In the genomic region with DNA sequence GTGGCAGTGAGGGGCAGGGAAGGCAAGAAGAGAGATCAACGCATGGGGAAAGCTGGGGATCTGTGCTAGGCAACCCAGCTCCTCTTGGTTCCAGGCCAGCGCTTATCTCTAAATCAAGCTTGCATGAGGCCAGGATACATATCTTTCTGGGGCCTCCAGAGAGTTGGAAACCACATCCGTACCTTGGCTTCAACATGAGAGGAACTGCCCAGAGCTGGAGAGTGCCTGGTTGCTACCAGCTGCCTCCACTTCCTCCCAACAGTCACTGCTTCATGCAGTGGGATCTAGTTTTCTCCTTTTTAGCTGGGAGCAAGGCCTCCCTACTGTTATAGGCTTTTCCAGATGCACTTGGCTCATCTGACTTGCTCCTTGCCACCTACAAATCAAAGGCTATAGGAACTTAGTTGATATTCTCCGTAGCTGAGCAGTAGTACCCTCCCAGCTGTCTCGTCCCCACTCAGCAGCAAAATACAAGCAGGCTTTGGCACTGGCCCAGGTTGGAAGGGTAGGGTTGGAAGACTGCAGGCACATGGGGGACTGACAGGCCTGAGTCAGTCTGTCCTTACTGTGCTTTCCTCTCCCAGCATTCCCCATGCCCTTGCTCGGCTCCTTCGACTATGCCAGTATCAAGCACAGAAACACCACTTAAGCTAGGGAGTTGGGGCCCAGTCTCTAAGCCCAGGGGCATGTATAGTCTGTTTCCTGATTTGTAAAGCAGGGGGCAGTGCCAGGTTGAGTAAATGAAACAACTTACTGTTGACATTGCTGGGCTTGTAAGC, we compare ENCODE assay signal across 9 mouse cellular contexts.
DNase-seq lines count a peak whose midpoint lies in the region; ATAC-seq and TF ChIP-seq lines count a peak whose summit lies in the region.
"Had no signal": no experiment of that assay in that cellular context is flagged by ENCODE, and none has a peak within 500 bp of the region (broad histone marks: within the 10 kb centered on the region; RNA-seq: fewer than 3 reads in every experiment).

No protein-coding gene starts in this region.

- no peak for TF ChIP-seq POLR2A in thymus, adult 2 months (IDR thresholded peaks at IDR 0.05; ENCODE audit: control insufficient read depth, extremely low read depth, insufficient read depth, low read length, poor library complexity)

- H3K27ac ChIP-seq in lung, embryonic 14.5 days (ENCODE audit: low read depth), result no peak overlapping the region
- H3K27ac ChIP-seq in liver, embryonic 13.5 days, result peak overlapping the region; percentile 50
- H3K27ac ChIP-seq in thymus, adult 2 months (ENCODE audit: control insufficient read depth, insufficient read depth, low read length), result peak overlapping the region; percentile 95
- H3K27ac ChIP-seq in midbrain, embryonic 16.5 days (ENCODE audit: low read length), result no peak overlapping the region
- H3K27ac ChIP-seq: midbrain, embryonic 12.5 days had no signal

- no peak for TF ChIP-seq CTCF in lung, embryonic 14.5 days (IDR thresholded peaks at IDR 0.05; ENCODE audit: low read depth)
- 0 out of 2 replicates have a peak, but pooled peaks have one; percentile 7 for TF ChIP-seq CTCF in thymus, adult 2 months (IDR thresholded peaks at IDR 0.05; ENCODE audit: borderline replicate concordance, control insufficient read depth, extremely low read depth, insufficient read depth, low read length, poor library complexity)

- no peaks in the 10 kb centered on the region for H3K9me3 ChIP-seq in lung, embryonic 14.5 days (ENCODE audit: low read depth, low read length)
- no peaks in the 10 kb centered on the region for H3K9me3 ChIP-seq in liver, embryonic 13.5 days (replicated peaks)
- no peaks in the 10 kb centered on the region for H3K9me3 ChIP-seq in midbrain, embryonic 16.5 days (replicated peaks; ENCODE audit: control insufficient read depth, low read length, poor library complexity, severe bottlenecking)
- H3K9me3 ChIP-seq: midbrain, embryonic 12.5 days had no signal

- peak; percentile 13 for DNase-seq in adrenal gland, postnatal 14 days
- no peak for DNase-seq in adrenal gland, postnatal 36 days
- peak; percentile 6 for DNase-seq in lung, embryonic 14.5 days
- no peak for DNase-seq in lung, adult 18-20 months
- DNase-seq in liver, embryonic 13.5 days, result no peak
- DNase-seq in thymus, adult 2 months, result peak; percentile 73
- DNase-seq in kidney, postnatal 25 days, result no peak

- H3K4me2 ChIP-seq in lung, embryonic 14.5 days, result no peak overlapping the region
- H3K4me2 ChIP-seq in liver, embryonic 13.5 days, result no peak overlapping the region
- H3K4me2 ChIP-seq in midbrain, embryonic 16.5 days (ENCODE audit: low read length), result no peak overlapping the region
- H3K4me2 ChIP-seq: midbrain, embryonic 12.5 days had no signal

- no peaks in the 10 kb centered on the region for H3K36me3 ChIP-seq in lung, embryonic 14.5 days (ENCODE audit: insufficient read depth)
- H3K36me3 ChIP-seq in liver, embryonic 13.5 days, result no peaks in the 10 kb centered on the region
- no peaks in the 10 kb centered on the region for H3K36me3 ChIP-seq in thymus, adult 2 months (ENCODE audit: control insufficient read depth, insufficient read depth, low read length)
- no peaks in the 10 kb centered on the region for H3K36me3 ChIP-seq in midbrain, embryonic 16.5 days (ENCODE audit: control insufficient read depth, insufficient read depth, low read length)
- H3K36me3 ChIP-seq: midbrain, embryonic 12.5 days had no signal

- no peak overlapping the region for H3K4me3 ChIP-seq in lung, embryonic 14.5 days (ENCODE audit: low read depth, low read length)
- H3K4me3 ChIP-seq in liver, embryonic 13.5 days (replicated peaks), result no peak overlapping the region
- H3K4me3 ChIP-seq in thymus, adult 2 months (ENCODE audit: control insufficient read depth, insufficient read depth, low read length), result no peak overlapping the region
- H3K4me3 ChIP-seq in midbrain, embryonic 16.5 days (ENCODE audit: low read depth, low read length), result no peak overlapping the region
- H3K4me3 ChIP-seq: midbrain, embryonic 12.5 days had no signal

- 0 out of 2 replicates have a peak, but pooled peaks have one; percentile 54 for ATAC-seq in lung, embryonic 14.5 days (ENCODE audit: insufficient read depth)
- ATAC-seq in liver, embryonic 13.5 days (ENCODE audit: low read depth), result peak; percentile 59
- no peak for ATAC-seq in midbrain, embryonic 16.5 days

- H3K4me1 ChIP-seq in lung, embryonic 14.5 days (ENCODE audit: insufficient read depth), result no peaks in the 10 kb centered on the region
- H3K4me1 ChIP-seq in liver, embryonic 13.5 days (replicated peaks), result peaks cover 29% of the 10 kb centered on the region
- H3K4me1 ChIP-seq in thymus, adult 2 months (replicated peaks; ENCODE audit: control insufficient read depth, insufficient read depth, low read length), result peaks cover 53% of the 10 kb centered on the region
- H3K4me1 ChIP-seq in midbrain, embryonic 16.5 days (ENCODE audit: control insufficient read depth, insufficient read depth, low read length), result no peaks in the 10 kb centered on the region
- H3K4me1 ChIP-seq: midbrain, embryonic 12.5 days had no signal

- no peak overlapping the region for H3K9ac ChIP-seq in lung, embryonic 14.5 days
- H3K9ac ChIP-seq in liver, embryonic 13.5 days, result 0 out of 2 replicates have a peak overlapping the region, but pooled peaks have one; percentile 9
- H3K9ac ChIP-seq in midbrain, embryonic 16.5 days (ENCODE audit: low read depth, low read length), result no peak overlapping the region
- H3K9ac ChIP-seq: midbrain, embryonic 12.5 days had no signal

- WGBS in lung, embryonic 14.5 days, result 64% methylated on average over 7 of the region's 7 CpGs
- 19% methylated on average over 7 of the region's 7 CpGs for WGBS in liver, embryonic 13.5 days (ENCODE audit: insufficient replicate concordance)
- 5% methylated on average over 7 of the region's 7 CpGs for WGBS in thymus, adult 2 months
- WGBS in midbrain, embryonic 16.5 days, result 87% methylated on average over 7 of the region's 7 CpGs

- H3K27me3 ChIP-seq in lung, embryonic 14.5 days (ENCODE audit: insufficient read depth, low read length), result no peaks in the 10 kb centered on the region
- no peaks in the 10 kb centered on the region for H3K27me3 ChIP-seq in liver, embryonic 13.5 days
- H3K27me3 ChIP-seq in thymus, adult 2 months (ENCODE audit: control insufficient read depth, insufficient read depth, low read length), result no peaks in the 10 kb centered on the region
- no peaks in the 10 kb centered on the region for H3K27me3 ChIP-seq in midbrain, embryonic 16.5 days (ENCODE audit: control insufficient read depth, insufficient read depth, low read depth, low read length)
- H3K27me3 ChIP-seq: midbrain, embryonic 12.5 days had no signal

Comparison
In these comparisons a context has a peak if more than half of its experiments do, and no peak if none do; other contexts are left out.
1. DNase-seq: peak in adrenal gland, postnatal 14 days (single experiment), lung, embryonic 14.5 days (single experiment) and thymus, adult 2 months (single experiment); none in adrenal gland, postnatal 36 days (0 of 2), lung, adult 18-20 months (0 of 2), liver, embryonic 13.5 days (single experiment) and kidney, postnatal 25 days (0 of 2).
2. H3K27ac ChIP-seq: peak in liver, embryonic 13.5 days (single experiment) and thymus, adult 2 months (single experiment); none in lung, embryonic 14.5 days (single experiment) and midbrain, embryonic 16.5 days (single experiment).